Mouse (Mus musculus) layer of hippocampus, adult 9-11 months (tissue): Measurements from ENCODE around the gene Gm29609.
A peak's percentile ranks its signal among the peaks of the same experiment; 100 is the strongest.
"Not testable (repeated sequence)": the region's sequence is repeated elsewhere in the genome, so short reads cannot be mapped to it uniquely, and the experiment has no call there.

Experiments
- DNase-seq: peaks from one replicate; pipeline ENCODE4 v3.0.0; 2022

Gm29609 gene

GRCm38 (mm10) chr5:31179766-31180630, at the start of gene Gm29609, which contains the start of gene Gtf3c2:
Gene Gm29609 (minus strand): TSS chr5:31179911.
Gene Gtf3c2 (minus strand): TSS chr5:31180144.
- DNase-seq, result peak; percentile 98

GRCm38 (mm10) chr5:31226641-31227040, 46.9 kb upstream of the Gm29609 start:
- no peak for DNase-seq

GRCm38 (mm10) chr5:31222696-31223095, 43.0 kb upstream of the Gm29609 start:
- no peak for DNase-seq

- DNase-seq, result peak; percentile 57
Observed at GRCm38 (mm10) chr5:31221304-31221945, 41.7 kb upstream of the Gm29609 start.

GRCm38 (mm10) chr5:31220448-31221303, 41.0 kb upstream of the Gm29609 start, which contains the start of gene Ppm1g:
Gene Ppm1g (minus strand): TSS chr5:31220687.
- DNase-seq, result peak; percentile 96

- no peak for DNase-seq
Observed at GRCm38 (mm10) chr5:31219911-31220447, 40.3 kb upstream of the Gm29609 start.

- DNase-seq, result no peak
Observed at GRCm38 (mm10) chr5:31219474-31219873, 39.8 kb upstream of the Gm29609 start.

- no peak for DNase-seq
Observed at GRCm38 (mm10) chr5:31219070-31219469, 39.4 kb upstream of the Gm29609 start.

- DNase-seq, result no peak
Observed at GRCm38 (mm10) chr5:31218294-31218693, 38.6 kb upstream of the Gm29609 start.

GRCm38 (mm10) chr5:31216554-31216953, 36.8 kb upstream of the Gm29609 start:
- DNase-seq, result not testable (repeated sequence)

GRCm38 (mm10) chr5:31204421-31204820, 24.7 kb upstream of the Gm29609 start:
- no peak for DNase-seq

- no peak for DNase-seq
Observed at GRCm38 (mm10) chr5:31203866-31204265, 24.2 kb upstream of the Gm29609 start.

GRCm38 (mm10) chr5:31202933-31203332, 23.2 kb upstream of the Gm29609 start:
- DNase-seq, result no peak

- peak; percentile 99 for DNase-seq
Observed at GRCm38 (mm10) chr5:31201742-31202590, 22.3 kb upstream of the Gm29609 start, which contains the start of gene Zfp513. Gene Zfp513 (minus strand): TSS chr5:31202303.

GRCm38 (mm10) chr5:31201042-31201741, 21.5 kb upstream of the Gm29609 start:
- DNase-seq, result no peak

- no peak for DNase-seq
Observed at GRCm38 (mm10) chr5:31200327-31200768, 20.6 kb upstream of the Gm29609 start.

- DNase-seq, result peak; percentile 48
Observed at GRCm38 (mm10) chr5:31199893-31200292, 20.2 kb upstream of the Gm29609 start.

- DNase-seq, result no peak
Observed at GRCm38 (mm10) chr5:31199321-31199892, 19.7 kb upstream of the Gm29609 start.

- DNase-seq, result no peak
Observed at GRCm38 (mm10) chr5:31198616-31199320, 19.1 kb upstream of the Gm29609 start.

- no peak for DNase-seq
Observed at GRCm38 (mm10) chr5:31198170-31198569, 18.5 kb upstream of the Gm29609 start.
